ENCODE assay signal across 8 mouse cellular contexts in genomic region chr1:93751290-93751689, GRCm38 (mm10). TPM values are rescaled to one million over a fixed set of nuclear protein-coding genes. Genes with fewer than 3 reads are reported as not detected.
DNase-seq lines count a peak whose midpoint lies in the region; ATAC-seq and TF ChIP-seq lines count a peak whose summit lies in the region.

Gene Atg4b (plus strand): TSS chr1:93751500.

- no peak within 1 kb of the TSS for H3K9ac ChIP-seq in midbrain, embryonic 12.5 days (replicated peaks)

- H3K27ac ChIP-seq in bone marrow macrophage, adult 2 months (ENCODE audit: insufficient read depth, low read depth, low read length) = no peak within 1 kb of the TSS
- H3K27ac ChIP-seq in midbrain, embryonic 12.5 days (replicated peaks) = no peak within 1 kb of the TSS

- H3K4me1 ChIP-seq in lung, adult 2 months (ENCODE audit: control insufficient read depth, insufficient read depth, low read length) = peaks cover 6% of the 10 kb centered on the region
- peaks cover 19% of the 10 kb centered on the region for H3K4me1 ChIP-seq in bone marrow macrophage, adult 2 months (ENCODE audit: control insufficient read depth, insufficient read depth, low read length)
- H3K4me1 ChIP-seq in midbrain, embryonic 12.5 days = peaks cover 11% of the 10 kb centered on the region

- no peak for TF ChIP-seq CTCF in lung, adult 2 months (IDR thresholded peaks at IDR 0.05; ENCODE audit: insufficient read depth, low read length)
- no peak for TF ChIP-seq CTCF in bone marrow macrophage, adult 2 months (IDR thresholded peaks at IDR 0.05; ENCODE audit: low read depth, low read length)

- peaks cover 18% of the 10 kb centered on the region for H3K36me3 ChIP-seq in midbrain, embryonic 12.5 days

- WGBS in lung, adult 2 months = 86% methylated on average over 6 of the region's 6 CpGs
- WGBS in large intestine, adult 2 months = 88% methylated on average over 6 of the region's 6 CpGs
- WGBS in midbrain, embryonic 12.5 days = 76% methylated on average over 6 of the region's 6 CpGs

- H3K27me3 ChIP-seq in midbrain, embryonic 12.5 days = no peaks in the 10 kb centered on the region

- no peaks in the 10 kb centered on the region for H3K9me3 ChIP-seq in midbrain, embryonic 12.5 days

- ATAC-seq in midbrain, embryonic 12.5 days (ENCODE audit: low FRiP score, low read depth) = no peak

- no peak within 1 kb of the TSS for H3K4me3 ChIP-seq in lung, adult 2 months (replicated peaks; ENCODE audit: extremely low read depth, low read depth, low read length)
- H3K4me3 ChIP-seq in bone marrow macrophage, adult 2 months (ENCODE audit: insufficient read depth, low read length) = no peak within 1 kb of the TSS
- H3K4me3 ChIP-seq in midbrain, embryonic 12.5 days = no peak within 1 kb of the TSS

- no peak within 1 kb of the TSS for H3K4me2 ChIP-seq in midbrain, embryonic 12.5 days (replicated peaks)

- TF ChIP-seq POLR2A in lung, adult 2 months (IDR thresholded peaks at IDR 0.05; ENCODE audit: borderline replicate concordance, extremely low read depth, low read depth, low read length) = no peak
- TF ChIP-seq POLR2A in bone marrow macrophage, adult 2 months (IDR thresholded peaks at IDR 0.05; ENCODE audit: borderline replicate concordance, low read depth, low read length) = no peak

- DNase-seq in lung, adult 2 months = no peak
- no peak for DNase-seq in lung, postnatal 25 days (ENCODE audit: low spot score)
- DNase-seq in gonadal fat pad, adult 2 months (ENCODE audit: low read depth) = no peak
- DNase-seq in large intestine, adult 2 months (ENCODE audit: low read depth, low spot score) = no peak
- DNase-seq in right cerebral cortex, postnatal 4 days = no peak
- DNase-seq in cerebellum, adult 11 months = no peak

RNA-seq across cellular contexts. Expression of gene Atg4b, which starts in this region (rescaled TPM):
- 38.6 and 50.6 TPM in 2 replicates for polyA plus RNA-seq in lung, adult 2 months (2012; rRNA removed)
- polyA plus RNA-seq in bone marrow macrophage, adult 2 months (2012; ENCODE audit: insufficient read depth, insufficient read length, missing spikeins) = 43.8 and 51.6 TPM in 2 replicates
- 49.6 and 60.7 TPM in 2 replicates for polyA plus RNA-seq in gonadal fat pad, adult 2 months (2012; rRNA removed)
- 43.7 and 52.2 TPM in 2 replicates for polyA plus RNA-seq in large intestine, adult 2 months (2012; rRNA removed)
- 104 and 109 TPM in 2 replicates for polyA plus RNA-seq in midbrain, embryonic 12.5 days (2016; fragmentation: Nextera tagmentation; extraction: Ambion mirVana)
